Mouse (Mus musculus): ENCODE results near the gene Thsd7a.

- TF ChIP-seq CTCF (conservative IDR thresholded peaks at IDR 0.05 in 1 of 2, IDR thresholded peaks at IDR 0.05 in 1 of 2; ENCODE audit: low read depth in 2 of 2, low read length in 2 of 2), result no peak
- TF ChIP-seq NRF1 (IDR thresholded peaks at IDR 0.05; ENCODE audit: low read depth, low read length), result no peak
- no peak for TF ChIP-seq MAFK (IDR thresholded peaks at IDR 0.05; ENCODE audit: insufficient replicate concordance, low read length)
- TF ChIP-seq MYC (IDR thresholded peaks at IDR 0.05; ENCODE audit: low read depth, low read length), result no peak
- TF ChIP-seq POLR2A (IDR thresholded peaks at IDR 0.05; ENCODE audit: low read depth, low read length), result no peak
- no peak for TF ChIP-seq EP300 (IDR thresholded peaks at IDR 0.05; ENCODE audit: low read length)
- TF ChIP-seq ZMIZ1 (IDR thresholded peaks at IDR 0.05; ENCODE audit: low read depth, low read length), result no peak
- no peak for TF ChIP-seq MAX (IDR thresholded peaks at IDR 0.05; ENCODE audit: low read length)
- TF ChIP-seq TBP (conservative IDR thresholded peaks at IDR 0.05; ENCODE audit: low read depth, low read length), result no peak
- no peak for TF ChIP-seq MAZ (IDR thresholded peaks at IDR 0.05; ENCODE audit: low read depth, low read length)
- TF ChIP-seq NELFE (IDR thresholded peaks at IDR 0.05; ENCODE audit: low read depth, low read length), result no peak
- no peak for TF ChIP-seq CHD1 (IDR thresholded peaks at IDR 0.05; ENCODE audit: low read depth, low read length)
- TF ChIP-seq BHLHE40 (IDR thresholded peaks at IDR 0.05; ENCODE audit: low read depth, low read length), result no peak
- TF ChIP-seq USF1 (IDR thresholded peaks at IDR 0.05; ENCODE audit: low read depth, low read length), result no peak
Observed at GRCm38 (mm10) chr6:12787129-12787528, 37.9 kb upstream of the Thsd7a start.
